Mouse (Mus musculus): ENCODE results near the gene Cldn7.
A peak's percentile ranks its signal among the peaks of the same experiment; 100 is the strongest.

Cldn7 gene

DNA sequence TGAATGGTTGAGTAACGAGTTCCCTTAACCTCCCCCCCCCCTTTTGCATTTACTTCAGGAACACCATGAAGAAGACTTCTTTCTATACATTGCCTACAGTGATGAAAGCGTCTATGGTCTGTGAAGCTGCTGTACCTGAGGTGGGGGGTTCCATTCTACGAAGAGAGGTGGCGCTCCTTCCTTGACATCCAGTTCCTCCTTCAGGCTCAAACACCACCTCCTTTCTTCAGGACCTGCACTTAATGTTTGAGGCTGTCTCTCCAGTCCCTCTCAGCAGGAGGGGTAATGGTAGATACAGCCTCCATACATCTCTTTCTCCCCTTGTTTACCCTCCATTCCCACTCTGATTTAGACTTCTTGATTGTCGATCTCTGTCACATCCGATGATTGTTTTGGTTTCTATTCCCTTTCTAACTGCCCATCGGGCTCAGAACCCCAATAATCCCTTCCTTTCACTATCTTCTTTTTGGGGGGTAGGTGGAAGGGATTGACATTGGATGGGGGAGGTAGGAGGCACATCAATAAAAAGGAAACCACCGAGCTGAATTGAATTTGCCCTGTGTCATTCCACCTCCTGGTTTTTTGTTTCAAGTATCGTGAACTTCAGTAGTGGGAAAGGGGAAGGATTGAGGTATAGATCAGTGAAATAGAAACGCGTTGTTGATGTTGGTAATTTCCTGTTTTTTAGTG is 30.0 kb downstream of the Cldn7 start:
- DNase-seq, result no peak

DNA sequence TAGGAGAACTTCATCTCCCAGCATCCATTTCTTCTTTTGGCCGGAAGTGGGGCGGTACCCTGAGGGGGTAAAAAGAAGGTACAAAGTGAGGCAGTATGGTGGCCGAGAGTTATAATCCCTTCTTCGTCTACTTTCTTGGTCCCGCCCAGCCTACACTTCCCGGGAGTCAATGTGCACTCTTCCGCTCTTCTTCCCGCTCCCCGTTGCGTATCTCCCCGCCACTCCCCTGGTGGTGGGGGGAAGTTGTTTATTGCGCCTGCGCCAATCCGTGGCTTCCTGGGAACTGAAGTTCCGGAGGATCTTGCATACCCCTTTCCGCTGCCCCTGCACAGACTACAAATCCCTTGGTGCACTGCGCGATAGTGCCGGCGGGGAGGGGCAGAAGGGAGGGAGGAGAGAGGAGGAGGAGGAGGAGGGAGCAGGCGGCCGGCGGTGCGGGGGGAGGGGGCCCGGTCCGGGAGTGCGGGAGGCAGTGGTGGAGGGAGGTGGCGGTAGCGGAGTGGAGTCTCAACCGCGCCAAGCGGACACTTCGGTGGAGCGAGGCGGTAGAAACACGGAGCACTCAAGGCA is 30.9 kb downstream of the Cldn7 start, which contains the start of gene Phf23:
TSS of gene Phf23 (plus strand) at position 387 of the 570 bp plus-strand sequence.
- DNase-seq, result peak; percentile 99

DNA sequence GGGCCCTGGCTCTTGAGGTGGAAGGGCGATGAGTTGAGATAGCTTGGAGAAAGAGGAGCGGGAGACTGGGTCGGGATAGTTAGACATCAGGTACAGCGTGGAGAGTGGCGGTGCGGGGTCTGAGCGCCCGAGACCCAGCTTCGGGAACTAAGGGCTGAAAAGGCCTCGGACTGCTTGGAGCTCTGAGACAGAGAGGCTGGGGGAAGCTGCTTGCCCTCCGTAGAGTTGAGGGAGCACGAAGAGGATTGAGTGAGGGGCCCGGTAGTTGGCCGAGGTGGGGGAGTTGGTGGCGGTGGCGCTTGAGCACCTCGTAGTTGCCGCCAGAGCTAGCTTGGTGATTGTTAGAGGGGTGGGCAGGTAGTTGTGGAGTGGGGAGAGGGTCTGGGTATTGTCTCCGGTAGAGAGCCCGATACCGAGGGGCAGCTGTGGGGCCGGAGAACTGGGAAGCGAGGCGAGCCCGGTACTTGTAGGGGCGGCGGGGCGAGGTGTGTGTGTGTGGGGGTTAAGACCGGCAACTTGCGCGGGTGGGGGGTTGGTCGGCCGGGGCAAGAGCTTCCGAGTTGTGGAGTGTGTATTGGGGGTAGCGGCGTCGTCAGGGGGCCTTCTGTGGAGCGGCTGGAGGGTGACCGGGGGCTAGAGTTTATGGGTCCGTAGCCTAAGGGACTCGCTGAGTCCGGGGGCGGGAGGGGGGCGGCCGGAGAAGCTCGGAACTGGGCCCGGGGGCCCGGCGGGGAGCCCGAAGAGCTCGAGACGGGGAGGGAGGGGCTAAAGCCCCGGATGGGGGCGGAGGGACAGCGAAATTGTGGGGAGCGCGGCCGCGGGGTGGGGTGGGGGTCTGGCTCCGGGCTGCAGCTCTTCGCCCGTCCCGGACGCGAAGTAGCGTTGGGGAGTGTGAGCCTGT is 31.8 kb downstream of the Cldn7 start:
- no peak for DNase-seq

DNA sequence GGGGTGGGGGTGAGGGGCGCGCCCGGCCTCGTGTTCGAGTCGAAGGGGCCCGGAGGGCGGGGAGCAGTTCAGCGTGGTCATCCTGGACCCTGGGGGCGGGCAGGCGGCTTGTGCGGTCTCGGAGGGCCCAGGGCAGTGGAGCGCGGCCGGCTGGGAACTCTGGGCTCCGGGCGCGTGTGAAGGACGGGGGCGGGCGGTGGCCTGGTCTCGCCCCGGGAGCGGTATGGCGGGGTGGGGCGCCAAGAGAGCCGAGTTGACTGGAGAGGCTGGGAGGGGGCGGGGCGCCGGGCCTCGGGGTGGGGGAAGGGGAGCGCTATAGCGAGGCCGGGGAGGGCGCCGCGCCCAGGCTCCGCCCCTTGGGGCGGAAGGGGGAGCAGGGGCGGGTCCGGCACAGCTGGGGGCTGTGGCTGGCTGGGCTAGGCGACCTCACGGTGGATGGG is 32.5 kb downstream of the Cldn7 start:
- peak; percentile 89 for DNase-seq

DNA sequence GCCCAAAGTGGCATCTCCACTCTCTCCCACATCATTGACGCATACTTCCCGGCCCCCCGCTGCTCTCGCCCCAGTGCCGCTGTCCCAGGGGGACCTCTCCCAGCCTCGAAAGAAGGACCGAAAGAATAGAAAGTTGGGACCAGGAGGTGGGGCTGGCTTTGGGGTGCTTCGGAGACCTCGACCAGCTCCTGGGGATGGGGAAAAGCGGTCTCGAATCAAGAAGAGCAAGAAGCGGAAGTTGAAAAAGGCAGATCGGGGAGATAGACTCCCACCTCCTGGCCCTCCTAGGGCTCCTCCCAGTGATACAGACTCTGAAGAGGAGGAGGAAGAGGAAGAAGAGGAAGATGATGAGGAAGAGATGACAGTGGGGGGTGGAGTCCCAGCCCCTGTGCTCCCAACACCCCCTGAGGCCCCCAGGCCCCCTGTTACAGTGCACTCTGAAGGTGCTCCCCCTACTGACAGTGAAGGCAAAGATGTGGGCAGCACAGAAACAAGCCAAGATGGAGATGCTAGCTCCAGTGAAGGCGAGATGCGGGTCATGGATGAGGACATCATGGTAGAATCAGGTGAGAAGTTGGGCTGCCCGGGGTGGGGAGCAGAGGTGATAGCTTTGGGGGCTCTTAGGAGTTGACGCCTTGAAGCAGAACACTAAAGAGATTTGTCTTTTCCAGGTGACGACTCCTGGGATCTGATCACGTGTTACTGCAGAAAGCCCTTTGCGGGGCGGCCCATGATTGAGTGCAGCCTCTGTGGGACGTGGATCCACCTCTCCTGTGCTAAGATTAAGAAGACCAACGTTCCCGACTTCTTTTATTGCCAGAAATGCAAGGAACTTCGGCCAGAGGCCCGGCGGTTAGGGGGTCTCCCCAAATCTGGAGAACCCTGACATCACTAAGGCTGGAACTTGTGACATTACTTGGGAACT is 34.2 kb downstream of the Cldn7 start:
- no peak for DNase-seq

DNA sequence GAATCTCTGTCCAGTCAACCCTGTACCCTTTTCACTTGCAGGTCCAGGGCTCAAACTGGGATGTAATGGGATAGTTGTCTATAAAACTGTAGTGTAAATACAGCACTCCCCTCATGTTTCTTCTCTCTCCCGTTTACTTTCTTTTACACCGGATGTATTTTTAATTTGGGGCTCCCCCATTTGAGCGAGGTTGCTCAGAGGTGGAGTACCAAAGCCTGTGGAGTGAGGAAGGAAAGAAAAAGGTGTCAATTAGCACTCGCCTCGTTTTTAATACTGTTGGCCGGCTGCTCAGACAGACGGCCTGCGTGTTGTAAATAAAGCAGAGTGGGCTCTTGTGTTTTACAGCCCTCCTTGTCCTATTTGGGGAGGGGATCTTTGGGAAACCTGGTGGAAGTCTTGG is 35.1 kb downstream of the Cldn7 start:
- DNase-seq, result no peak

DNA sequence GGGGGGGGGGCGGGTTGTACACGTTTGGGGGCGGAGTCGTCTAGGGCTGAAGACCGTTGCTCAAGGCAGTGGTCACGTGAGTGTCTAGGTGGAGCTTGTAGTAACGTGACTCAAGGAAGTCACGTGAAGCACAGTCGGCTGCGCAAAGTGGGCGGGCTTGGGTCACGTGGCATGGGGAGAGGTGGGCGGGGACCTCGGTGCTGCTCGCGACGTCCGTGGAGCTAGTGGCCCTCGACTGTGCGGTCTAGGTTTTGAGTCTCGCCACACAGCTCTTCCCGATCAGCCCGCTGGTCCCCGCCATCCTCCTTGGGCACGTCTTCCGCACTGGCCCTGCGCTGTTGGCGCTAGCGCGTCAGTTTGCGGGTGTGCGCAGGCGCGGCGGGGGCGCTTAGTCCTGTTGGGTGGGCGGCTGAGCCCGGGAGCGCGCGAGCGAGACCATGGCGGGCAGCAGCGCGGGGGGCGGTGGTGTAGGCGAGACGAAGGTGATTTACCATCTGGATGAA is 35.9 kb downstream of the Cldn7 start, which contains the start of gene Dvl2:
TSS of gene Dvl2 (plus strand) at position 200 of the 503 bp plus-strand sequence.
- DNase-seq, result peak; percentile 95

DNA sequence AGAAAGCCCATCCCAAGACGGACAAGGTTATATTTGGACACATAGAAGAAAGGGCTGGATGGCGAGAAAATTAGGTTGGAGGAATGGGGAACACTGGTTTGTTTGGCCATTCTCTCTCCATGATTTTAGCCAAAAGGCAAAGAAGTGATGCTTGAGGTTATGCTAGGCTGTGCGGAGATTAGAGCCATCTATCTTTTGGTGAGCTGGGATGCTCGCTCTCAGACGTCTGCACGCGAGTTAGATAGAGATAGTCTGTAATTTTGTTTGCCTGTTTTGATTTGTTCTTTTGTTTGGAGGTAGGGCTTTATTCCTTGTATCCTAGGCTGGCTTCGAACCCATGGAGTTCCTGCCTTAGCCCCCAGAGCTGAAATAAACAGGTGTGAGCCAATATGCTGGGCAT is 36.6 kb downstream of the Cldn7 start:
- DNase-seq, result no peak

DNA sequence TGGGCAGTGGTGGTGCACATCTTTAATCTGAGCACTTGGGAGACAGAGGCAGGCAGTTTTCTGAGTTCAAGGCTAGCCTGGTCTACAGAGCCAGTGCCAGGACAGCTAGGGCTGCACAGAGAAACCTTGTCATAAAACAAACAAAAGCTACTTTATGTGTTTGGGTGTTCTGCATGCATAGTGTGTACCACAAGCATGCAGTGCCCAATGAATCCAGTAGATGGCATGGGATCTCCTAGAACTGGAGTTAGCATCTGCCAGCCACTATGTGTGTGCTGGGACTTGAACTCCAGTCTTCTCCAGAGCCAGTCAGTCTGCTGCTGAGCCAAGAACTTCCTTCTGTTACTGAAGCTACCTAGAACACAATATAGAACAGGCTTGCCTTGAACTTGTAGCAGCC is 37.3 kb downstream of the Cldn7 start:
- peak; percentile 63 for DNase-seq

DNA sequence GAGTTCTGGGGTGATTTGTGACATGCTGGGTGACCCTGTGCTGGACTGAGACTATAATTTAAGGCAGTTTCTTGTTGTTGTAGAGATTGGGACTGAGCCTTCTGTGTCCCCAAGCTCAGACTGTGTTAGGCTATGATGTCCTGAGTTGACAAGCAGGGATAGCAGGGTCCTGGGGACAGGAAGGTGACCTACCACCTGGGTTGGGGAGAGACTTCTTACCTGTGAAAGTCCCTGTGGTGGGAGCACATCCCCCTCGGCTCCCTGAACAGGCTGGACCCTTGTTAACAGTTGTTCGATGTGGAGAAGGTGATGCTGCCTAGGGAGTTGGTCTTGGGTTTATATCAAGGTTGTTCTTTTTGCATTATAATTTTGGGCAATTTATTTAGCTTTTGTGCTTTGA is 37.9 kb downstream of the Cldn7 start:
- no peak for DNase-seq

DNA sequence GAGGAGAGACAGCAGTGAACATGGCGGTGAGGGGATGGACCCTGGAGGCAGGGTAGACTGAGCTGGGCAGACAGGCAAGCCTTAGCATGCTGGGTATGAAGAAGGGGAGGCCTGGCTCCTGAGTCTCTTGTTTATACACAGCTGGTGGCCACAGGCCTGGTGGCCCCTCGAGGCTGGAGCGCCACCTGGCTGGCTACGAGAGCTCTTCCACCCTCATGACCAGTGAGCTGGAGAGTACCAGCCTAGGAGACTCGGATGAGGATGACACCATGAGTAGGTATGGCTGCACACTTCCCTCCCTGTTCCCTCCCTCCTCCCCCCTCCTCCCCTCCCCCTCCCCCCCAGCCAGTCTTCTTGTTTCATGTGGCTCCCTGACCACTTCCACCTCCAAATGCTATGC is 40.9 kb downstream of the Cldn7 start:
- DNase-seq, result no peak

DNA sequence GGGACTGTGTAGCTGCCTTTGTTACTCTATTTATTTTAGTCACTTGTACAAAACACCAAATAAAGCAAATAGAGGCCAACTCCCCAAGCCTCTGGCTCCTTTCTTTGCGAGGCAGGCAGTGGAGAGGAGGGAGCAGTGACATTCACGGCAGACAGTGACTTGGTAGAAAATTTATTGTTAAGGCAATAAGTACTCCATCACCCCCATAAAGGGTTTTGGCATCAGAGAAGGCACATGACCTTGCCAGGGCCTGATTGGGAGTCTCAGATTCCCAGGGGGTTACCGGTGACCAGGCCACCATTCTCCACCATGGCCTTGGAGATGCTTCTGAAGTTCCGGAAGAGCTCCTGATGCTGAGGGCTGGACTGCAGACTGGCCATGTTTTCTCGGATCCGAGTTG is 45.5 kb downstream of the Cldn7 start:
- DNase-seq, result no peak

DNA sequence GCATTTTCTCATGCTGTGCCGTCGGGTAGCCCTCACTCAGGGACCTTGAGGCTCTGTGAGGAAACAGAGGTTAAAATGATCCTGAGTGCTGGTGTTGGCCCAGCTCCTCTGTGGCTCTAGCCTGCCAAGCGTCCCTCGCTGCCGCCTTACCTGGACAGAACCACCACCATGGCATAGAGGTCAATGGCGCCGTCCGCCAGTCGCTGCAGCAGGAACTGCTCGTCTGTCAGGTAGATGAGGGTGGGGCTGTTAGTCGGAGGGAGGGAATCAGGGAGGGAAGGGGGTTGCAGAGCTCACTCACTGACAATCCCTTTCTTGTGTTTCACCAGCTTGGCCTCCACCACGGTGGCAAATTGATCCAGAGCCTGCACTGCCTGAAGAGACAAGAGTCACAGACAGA is 46.0 kb downstream of the Cldn7 start:
- DNase-seq, result no peak

DNA sequence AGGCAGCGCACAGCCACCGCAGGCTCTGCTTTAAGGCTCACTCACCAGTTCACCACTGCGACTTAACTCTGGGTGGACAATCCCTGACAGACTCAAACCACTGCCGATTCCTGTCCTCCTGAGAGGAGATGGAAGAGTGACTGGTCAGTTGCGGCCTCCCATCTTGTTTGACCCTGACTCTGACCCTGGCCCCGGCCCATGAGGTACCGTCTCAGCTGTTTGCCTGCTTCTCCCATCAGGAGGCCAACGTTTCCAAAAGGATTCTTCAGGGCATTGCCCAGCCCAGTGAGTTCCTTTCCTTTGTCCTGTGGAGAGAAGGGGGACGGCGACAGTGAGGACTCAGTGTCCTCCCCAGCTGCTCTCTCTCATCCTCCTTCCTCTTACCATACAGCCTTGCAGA is 46.4 kb downstream of the Cldn7 start:
- DNase-seq, result no peak

DNA sequence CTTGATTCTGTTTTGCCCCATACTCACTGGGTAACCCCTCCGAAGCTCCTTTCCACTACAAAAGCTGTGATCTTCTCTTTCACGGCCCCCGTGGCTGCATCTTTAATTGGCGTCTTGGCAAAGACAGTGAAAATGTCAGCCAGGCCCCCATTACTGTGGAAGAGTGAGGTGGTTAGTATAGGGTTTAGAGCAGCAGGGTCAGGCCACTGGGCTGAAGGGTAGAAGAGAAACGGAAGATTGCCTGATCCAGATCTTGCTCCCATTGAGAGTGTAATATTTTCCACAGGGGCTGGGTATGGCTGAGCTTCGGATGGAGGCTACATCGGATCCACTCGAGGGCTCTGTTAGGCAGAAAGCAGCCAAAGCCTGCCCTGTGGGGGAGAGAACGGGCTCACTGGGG is 48.4 kb downstream of the Cldn7 start:
- DNase-seq, result no peak

DNA sequence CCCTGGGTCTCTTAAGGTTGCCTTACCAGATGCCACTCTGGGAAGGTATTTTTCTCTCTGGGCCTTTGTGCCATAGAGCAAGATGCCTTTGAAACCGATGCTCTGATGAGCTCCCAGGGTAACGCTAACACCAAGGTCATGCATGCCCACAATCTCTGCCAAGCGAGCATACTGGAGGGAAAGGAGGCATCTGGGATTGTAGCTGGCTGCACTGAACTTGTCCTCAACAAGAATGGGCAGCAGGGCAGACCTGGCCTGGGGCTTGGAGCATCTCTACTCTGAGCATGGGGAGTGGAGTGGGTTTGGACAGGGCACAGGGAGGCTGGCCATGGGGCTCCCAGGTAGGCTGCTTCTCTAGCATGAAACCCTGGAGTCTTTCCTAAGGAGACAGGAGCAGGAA is 48.8 kb downstream of the Cldn7 start:
- DNase-seq, result no peak

DNA sequence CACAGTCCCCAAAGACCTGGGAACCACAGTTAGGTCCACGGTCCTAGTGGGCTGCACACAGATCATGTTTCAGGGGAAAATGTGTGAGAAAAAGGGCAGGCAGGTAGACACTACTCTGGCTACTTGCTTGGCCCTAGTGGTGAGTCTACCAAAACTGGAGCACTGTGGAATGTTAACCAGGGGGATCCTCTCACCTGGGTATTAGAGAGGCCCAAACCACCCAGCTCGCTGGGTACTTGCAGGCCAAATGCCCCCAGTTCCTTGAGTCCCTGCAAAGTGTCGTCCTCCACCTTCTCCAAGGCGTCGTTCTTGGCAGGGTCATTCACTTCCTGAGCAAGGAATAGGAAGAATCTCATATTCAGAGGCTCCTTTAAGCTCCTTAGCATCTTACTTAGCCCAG is 49.5 kb downstream of the Cldn7 start:
- no peak for DNase-seq

DNA sequence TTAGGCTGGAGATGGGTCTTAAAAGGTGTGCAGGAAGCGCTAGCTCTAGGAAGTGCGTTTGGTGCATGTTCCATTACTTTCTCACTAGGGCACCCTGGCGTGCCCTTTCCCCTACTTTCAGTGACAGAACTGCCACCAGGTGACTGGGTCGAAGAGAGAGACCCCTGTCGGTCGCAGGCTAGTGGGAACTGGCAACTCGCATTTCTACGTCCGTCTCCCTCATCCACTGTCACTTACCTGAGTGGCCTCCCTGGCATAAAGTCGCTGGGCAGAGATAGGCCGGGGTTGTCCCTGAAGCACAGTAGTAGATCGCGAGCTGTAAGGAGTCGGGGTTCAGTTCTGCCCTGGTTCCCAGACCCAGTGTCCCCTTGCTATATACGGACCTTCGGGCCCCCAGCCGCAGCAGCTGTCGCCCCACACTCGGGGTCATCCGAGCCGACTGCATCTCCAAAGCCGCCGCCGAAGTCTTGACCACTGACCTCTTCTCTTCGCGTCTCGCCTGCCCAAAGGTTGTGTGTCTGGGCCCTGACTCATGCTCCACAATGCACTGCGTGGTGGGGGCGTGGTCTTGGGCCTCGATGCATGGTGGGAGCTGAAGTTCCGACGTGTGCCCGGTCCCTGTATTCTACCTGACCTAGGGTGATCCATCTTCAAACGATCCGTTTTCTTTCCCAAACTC is 50.4 kb downstream of the Cldn7 start, which contains the start of gene Acadvl:
TSS of gene Acadvl (minus strand) at position 532 of the 679 bp plus-strand sequence.
- DNase-seq, result peak; percentile 95

DNA sequence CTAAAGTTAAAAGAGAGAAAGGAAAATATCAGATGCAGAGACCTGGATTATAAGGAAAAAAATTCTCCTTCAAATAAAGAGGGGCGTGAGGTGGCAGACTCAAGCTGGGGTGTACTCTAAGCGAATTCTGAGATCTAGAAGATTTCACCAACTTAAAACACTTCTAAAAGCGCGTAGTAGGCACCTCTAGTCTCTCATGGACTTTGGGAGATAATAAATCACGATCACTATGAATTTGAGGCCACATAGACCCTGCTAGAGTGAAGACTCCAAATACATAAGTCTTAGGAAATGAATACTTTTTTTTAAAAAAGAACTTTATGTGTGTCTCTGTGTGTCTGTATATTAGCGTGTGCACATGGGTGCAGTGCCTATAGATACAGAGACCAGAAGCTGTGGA is 51.1 kb downstream of the Cldn7 start:
- peak; percentile 8 for DNase-seq

DNA sequence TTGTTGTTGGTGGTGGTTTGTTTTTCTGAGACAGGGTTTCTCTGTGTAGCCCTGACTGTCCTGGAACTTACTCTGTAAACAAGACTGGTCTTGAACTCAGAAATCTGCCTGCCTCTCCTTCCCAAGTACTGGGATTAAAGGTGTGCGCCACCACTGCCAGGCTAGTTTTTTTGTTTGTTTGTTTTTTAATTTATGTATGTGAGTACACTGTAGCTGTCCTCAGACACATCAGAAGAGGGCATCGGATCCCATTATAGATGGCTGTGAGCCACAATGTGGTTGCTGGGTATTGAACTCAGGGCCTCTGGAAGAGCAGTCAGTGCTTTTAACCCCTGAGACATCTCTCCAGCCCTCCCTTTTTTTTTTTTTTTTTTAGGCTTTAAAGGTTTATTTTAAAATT is 51.6 kb downstream of the Cldn7 start:
- peak; percentile 8 for DNase-seq

DNA sequence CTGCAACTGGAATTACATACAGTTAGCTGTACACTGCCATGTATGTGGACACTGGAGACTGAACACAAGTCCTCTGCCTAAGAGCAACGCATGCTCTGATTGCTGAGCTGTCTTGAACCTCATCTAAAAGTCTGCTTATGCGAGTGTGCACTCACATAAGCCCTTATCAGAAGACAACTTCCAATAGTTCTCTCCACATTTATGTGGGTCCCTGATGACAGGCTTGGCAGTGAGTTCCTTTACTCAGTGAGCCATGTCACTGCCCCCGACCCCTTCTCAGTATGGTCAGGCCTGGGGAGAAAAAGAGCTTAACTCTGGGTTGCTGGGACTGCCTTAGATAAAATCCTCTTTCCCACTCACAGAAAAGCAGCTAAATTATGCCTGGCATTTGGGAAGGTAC is 52.1 kb downstream of the Cldn7 start, which contains the start of gene Dlg4:
TSS of gene Dlg4 (plus strand) at position 274 of the 400 bp plus-strand sequence.
- peak; percentile 9 for DNase-seq

Data from kidney, adult 9 months (tissue).